Mouse (Mus musculus) T-helper 17 cell (primary cell): ENCODE measurements around the gene Mboat1.

Source experiments
- in situ Hi-C, 2 experiments: fragments of 300-600 bp; cut with MboI, MseI; formaldehyde crosslinking; loops; 1 replicate in 1 of 2; 2 replicates in 1 of 2; pipeline ENCODE4 v1.15.1; 2025; ENCODE audit warnings: high pct_unique_total_duplicates in 2 of 2

The Mboat1 gene

DNA sequence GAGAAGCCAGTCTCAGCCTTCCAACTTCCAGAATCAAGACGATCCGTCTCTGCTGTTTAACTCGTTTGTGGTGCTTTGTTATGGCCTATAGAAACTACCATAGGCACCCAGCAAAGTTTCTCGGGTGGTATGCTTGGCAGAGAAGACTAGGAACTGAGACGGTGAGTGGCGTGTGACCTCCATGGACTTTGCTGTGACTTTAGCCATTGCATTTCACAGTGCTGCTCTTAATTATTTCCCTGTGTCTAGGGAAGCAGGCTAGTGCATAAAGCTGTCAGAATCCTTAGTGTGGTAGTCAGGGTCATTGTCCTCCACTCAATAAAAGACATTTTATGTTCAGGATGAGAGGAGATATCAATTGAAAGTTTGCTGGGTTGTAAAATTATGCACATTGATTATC lies 49.3 kb downstream of the Mboat1 start:
- in situ Hi-C loops: no loop called here

- in situ Hi-C loops: no loop called here
These were observed 49.7 kb downstream of the Mboat1 start for GRCm38 (mm10) chr13:30185959-30186358.

DNA sequence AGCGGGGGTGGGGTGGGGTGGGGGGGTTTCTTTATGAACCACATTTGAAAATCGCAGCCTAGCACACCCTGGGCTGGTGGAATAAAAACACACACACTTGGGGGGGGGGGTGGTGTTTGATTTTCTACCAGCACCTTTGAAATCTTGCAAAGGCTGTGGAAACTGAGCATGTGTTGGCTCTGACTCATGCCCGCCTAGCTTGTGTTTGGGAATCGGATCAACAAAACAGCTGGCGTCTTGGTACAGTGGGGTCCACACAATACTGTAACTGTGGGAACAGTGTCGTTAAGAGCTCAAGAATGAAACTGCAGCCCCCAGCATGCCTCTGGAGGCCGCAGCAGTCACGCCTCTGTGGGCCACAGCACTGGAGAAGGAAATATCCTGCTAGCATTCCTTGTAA lies 50.2 kb downstream of the Mboat1 start:
- in situ Hi-C loops: no loop called here

GRCm38 (mm10) chr13:30192031-30192716 lies 55.9 kb downstream of the Mboat1 start:
- in situ Hi-C loops: loop anchor here in 1 of 2 experiments (10.0 kb wide), 1 partner anchor 1147 kb away; no protein-coding TSS in a partner anchor

GRCm38 (mm10) chr13:30193363-30193762 lies 57.1 kb downstream of the Mboat1 start:
- in situ Hi-C loops: loop anchor here in 1 of 2 experiments (10.0 kb wide), 1 partner anchor 1149 kb away; no protein-coding TSS in a partner anchor

DNA sequence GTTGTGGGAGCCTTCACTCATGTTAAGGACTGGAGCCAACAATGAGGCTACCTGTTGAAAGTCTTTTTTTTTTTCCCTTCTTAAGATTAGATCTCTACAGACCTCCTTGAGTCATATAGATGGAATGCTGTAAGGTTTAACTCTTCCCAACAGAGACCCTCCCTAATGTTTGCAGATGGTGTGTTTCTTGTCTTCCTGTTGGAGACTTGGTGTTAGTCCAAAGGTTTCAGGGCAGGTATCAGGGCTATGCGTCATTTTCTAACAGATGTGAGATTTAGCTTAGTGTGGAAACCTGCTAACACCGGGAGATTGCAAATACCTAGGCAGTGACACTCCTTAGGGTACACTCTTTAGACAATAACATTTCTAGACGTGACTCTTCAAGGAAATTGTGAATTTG lies 58.5 kb downstream of the Mboat1 start:
- in situ Hi-C loops: loop anchor here in 1 of 2 experiments (10.0 kb wide), 1 partner anchor 1150 kb away; no protein-coding TSS in a partner anchor

GRCm38 (mm10) chr13:30196661-30197060 lies 60.4 kb downstream of the Mboat1 start:
- in situ Hi-C loops: loop anchor here in 1 of 2 experiments (10.0 kb wide), 1 partner anchor 1152 kb away; no protein-coding TSS in a partner anchor

DNA sequence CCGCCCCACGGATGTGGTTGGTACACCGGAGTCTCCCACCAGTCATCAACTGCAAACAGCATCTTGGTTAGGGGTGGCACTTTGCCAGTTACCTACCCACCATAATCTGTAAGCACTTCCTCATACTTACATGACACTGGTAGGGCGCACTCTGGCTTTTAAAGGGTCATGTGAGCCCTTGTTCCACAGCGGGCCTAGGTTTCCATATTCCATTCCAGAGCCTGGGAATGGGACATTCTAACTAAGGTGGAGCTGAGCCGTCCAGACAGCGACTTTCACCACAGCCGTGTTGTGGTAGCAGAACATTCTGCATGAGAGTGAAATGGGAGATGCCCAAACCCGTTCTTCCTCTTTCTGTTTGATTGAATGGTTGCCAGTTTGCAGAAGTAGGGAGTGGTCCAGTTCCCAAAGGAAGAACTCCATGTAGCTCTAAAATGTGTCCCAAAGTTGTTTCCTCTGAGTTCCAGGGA lies 61.8 kb downstream of the Mboat1 start:
- in situ Hi-C loops: loop anchor here in 1 of 2 experiments (10.0 kb wide), 1 partner anchor 1153 kb away; no protein-coding TSS in a partner anchor

GRCm38 (mm10) chr13:30199821-30200220 lies 63.5 kb downstream of the Mboat1 start:
- in situ Hi-C loops: loop anchor here (10.0 kb wide), 2 partner anchors 1115 to 1155 kb away; no protein-coding TSS in a partner anchor

GRCm38 (mm10) chr13:30200737-30201136 lies 64.4 kb downstream of the Mboat1 start:
- in situ Hi-C loops: loop anchor here in 1 of 2 experiments (10.0 kb wide), 1 partner anchor 1116 kb away; no protein-coding TSS in a partner anchor

DNA sequence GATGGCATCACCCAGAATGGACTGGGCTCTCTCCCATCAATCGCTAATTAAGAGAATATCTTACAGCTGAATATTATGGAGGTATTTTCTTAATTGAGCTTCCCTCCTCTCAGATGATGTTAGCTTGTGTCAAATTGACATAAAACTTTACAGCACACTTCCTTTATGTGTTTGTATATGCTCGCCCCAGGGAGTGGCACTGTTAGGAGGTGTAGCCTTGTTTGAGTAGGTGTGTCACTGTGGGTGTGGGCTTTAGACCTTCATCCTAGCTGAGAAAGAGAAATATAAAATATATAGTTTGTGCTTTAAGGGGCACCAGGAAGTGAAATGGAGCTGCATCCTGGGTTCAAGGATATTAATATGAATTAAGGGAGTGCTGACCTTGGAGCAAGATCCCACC lies 66.7 kb downstream of the Mboat1 start:
- in situ Hi-C loops: loop anchor here in 1 of 2 experiments (10.0 kb wide), 1 partner anchor 1118 kb away; no protein-coding TSS in a partner anchor

DNA sequence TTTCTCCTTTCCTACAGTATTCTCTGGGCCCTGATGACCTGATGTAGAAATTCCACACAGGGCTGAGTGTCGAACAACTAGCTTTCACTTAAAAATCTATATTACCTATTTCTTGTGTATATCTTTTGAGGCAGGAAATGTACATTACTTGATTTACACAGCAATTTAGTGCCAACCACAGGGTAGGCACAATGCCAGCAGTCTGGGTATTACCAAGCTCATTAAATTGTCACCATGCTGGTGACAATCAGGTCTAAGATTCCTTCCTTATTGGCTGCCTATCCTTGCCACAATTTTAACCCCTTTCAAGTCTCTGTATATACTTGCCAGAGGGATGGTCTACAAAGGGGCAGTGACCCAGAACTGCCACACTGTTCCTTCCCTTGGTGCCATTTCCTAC lies 71.9 kb downstream of the Mboat1 start:
- in situ Hi-C loops: loop anchor here in 1 of 2 experiments (10.0 kb wide), 1 partner anchor 1123 kb away; no protein-coding TSS in a partner anchor

GRCm38 (mm10) chr13:30213276-30213675 lies 77.0 kb downstream of the Mboat1 start:
- in situ Hi-C loops: no loop called here

- in situ Hi-C loops: no loop called here
These were observed 81.5 kb downstream of the Mboat1 start for GRCm38 (mm10) chr13:30217588-30218371.

GRCm38 (mm10) chr13:30219597-30219996 lies 83.3 kb downstream of the Mboat1 start:
- in situ Hi-C loops: no loop called here

DNA sequence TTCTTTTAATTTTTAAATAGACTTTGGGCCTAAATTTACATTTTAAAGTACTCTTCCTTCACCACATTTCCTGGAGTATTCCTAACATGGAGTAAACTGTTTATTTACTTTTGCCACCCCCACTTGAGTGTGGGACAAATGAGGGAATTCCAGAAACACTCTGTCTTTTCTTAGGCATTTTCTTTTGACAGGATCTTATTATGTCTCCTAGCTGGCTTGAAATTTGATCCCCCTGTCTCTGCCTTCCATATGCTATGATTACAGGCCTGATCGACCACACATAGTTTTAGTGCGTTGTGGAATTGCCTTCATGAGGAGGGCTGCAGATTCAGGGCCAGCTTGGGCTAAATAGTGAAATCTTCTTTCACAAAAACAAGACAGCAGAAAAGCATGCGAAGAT lies 85.0 kb downstream of the Mboat1 start:
- in situ Hi-C loops: no loop called here

DNA sequence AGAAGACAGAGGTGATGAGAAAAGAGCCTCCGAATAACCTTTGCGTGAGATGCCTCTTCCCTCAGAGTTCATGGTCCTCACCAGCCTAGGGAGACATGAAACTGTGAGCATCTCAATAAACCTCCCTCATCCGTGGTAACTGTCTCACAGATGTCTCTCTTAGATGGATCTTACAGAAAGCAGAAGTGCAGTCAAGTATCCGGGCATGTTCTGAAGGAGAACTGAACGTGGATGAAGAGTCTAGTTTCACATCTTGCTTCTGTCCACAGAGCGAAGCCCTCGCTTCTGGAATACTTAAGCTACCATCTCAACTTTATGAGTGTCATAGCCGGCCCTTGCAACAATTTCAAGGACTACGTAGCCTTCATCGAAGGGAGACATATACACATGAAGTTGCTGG lies 87.8 kb downstream of the Mboat1 start:
- in situ Hi-C loops: no loop called here

DNA sequence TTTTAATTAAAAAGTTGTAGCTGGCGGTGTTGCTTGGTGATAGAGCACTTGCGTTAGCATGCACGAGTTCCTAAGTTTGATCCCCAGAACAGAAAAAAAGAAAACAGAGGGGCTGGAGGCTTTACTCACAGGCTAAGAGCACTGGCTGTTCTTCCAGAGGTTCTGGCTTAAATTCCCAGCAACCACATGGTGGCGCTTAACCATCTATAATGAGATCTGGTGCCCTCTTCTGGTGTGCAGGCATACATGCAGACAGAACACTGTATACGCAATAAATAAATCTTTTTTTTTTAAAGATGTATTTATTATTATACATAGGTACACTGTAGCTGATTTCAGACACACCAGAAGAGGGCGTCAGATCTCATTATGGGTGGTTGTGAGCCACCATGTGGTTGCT lies 88.4 kb downstream of the Mboat1 start:
- in situ Hi-C loops: no loop called here

- in situ Hi-C loops: no loop called here
These were observed 92.5 kb downstream of the Mboat1 start for GRCm38 (mm10) chr13:30228762-30229161.

DNA sequence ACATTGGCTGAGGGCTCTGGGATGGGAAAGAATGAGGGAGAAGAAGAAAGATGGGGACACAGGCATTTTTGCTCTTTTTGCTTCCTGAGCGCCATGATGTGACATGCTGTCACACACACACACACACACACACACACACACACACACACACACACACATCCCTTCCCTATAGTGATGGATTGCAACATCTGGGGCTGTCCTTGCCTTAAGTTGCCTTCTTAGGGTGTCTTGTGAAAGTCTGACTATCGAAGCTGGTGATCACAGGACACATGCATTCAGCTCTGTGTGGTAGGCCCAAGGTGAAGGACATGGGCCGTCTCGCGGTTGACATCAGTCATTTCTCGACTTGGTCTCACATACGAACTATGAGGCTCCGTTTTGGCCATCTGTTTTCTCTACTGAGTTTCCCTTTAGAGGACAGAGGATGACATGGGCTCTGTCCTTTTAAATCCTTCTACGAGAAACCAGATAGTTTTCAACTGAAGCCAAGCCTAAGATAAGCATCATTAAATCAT lies 93.4 kb downstream of the Mboat1 start:
- in situ Hi-C loops: no loop called here

- in situ Hi-C loops: no loop called here
These were observed 98.9 kb downstream of the Mboat1 start for GRCm38 (mm10) chr13:30235056-30235750.
